31 mouse cellular contexts compared by ENCODE assay signal in the genomic region with DNA sequence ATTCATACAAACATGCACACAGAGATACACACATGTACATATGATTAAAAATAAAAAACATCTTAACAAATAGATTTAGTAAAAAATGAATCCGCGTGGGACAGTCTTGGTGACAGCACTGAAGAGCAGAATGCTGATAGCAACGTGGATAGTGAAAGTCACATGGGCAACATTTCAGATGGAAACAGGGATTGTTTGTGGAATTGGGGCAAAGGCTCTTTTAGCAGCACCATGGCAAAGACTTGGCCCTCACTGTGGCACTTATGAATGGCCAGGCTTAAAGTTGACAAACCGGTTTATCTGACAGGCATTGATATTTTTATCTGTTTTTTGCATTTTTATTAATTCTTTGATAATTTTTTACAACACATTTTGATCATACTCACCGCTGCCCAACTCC.
"Had no signal": no experiment of that assay in that cellular context is flagged by ENCODE, and none has a peak within 500 bp of the region (broad histone marks: within the 10 kb centered on the region; RNA-seq: fewer than 3 reads in every experiment).

No protein-coding gene starts in this region.

- H3K4me3 ChIP-seq: left cerebral cortex, adult 2 months; limb, embryonic 10.5 days; limb, embryonic 12.5 days; limb, embryonic 13.5 days; limb, embryonic 15.5 days; liver, embryonic 13.5 days; liver, embryonic 15.5 days; lung, embryonic 15.5 days; megakaryocyte, embryonic 14.5 days; midbrain, embryonic 10.5 days; midbrain, embryonic 12.5 days; midbrain, embryonic 13.5 days; midbrain, embryonic 15.5 days; myocyte had no signal

- H3K4me2 ChIP-seq: limb, embryonic 12.5 days; limb, embryonic 13.5 days; limb, embryonic 15.5 days; liver, embryonic 11.5 days; liver, embryonic 13.5 days; liver, embryonic 15.5 days; lung, embryonic 14.5 days; lung, embryonic 15.5 days; midbrain, embryonic 11.5 days; midbrain, embryonic 12.5 days; midbrain, embryonic 13.5 days; midbrain, embryonic 15.5 days had no signal

- ATAC-seq: liver, postnatal 0 days; lung, postnatal 0 days; midbrain, embryonic 13.5 days; midbrain, embryonic 15.5 days; midbrain, embryonic 16.5 days had no signal

- H3K9ac ChIP-seq: limb, embryonic 12.5 days; limb, embryonic 13.5 days; limb, embryonic 15.5 days; liver, embryonic 13.5 days; liver, embryonic 14.5 days; liver, embryonic 15.5 days; liver, postnatal 0 days; lung, embryonic 14.5 days; lung, embryonic 15.5 days; midbrain, embryonic 12.5 days; midbrain, embryonic 13.5 days; midbrain, embryonic 15.5 days had no signal

- DNase-seq: left cerebral cortex, postnatal 4 days; liver; liver, embryonic 13.5 days; liver, postnatal 0 days; lung, adult 18-20 months; lung, adult 2 months; lung, embryonic 14.5 days; lung, postnatal 10 days; lung, postnatal 14 days; lung, postnatal 36 days; lung, postnatal 4 days; midbrain, embryonic 14.5 days had no signal

- H3K9me3 ChIP-seq: limb, embryonic 10.5 days; limb, embryonic 12.5 days; limb, embryonic 13.5 days; limb, embryonic 15.5 days; liver, embryonic 13.5 days; liver, embryonic 15.5 days; lung, embryonic 15.5 days; megakaryocyte, embryonic 14.5 days; midbrain, embryonic 10.5 days; midbrain, embryonic 12.5 days; midbrain, embryonic 13.5 days; midbrain, embryonic 15.5 days had no signal

- H3K36me3 ChIP-seq: limb, embryonic 10.5 days; limb, embryonic 12.5 days; limb, embryonic 13.5 days; limb, embryonic 15.5 days; liver, embryonic 13.5 days; liver, embryonic 15.5 days; lung, embryonic 15.5 days; midbrain, embryonic 10.5 days; midbrain, embryonic 12.5 days; midbrain, embryonic 13.5 days; midbrain, embryonic 15.5 days had no signal

- H3K27me3 ChIP-seq: limb, embryonic 12.5 days; limb, embryonic 13.5 days; limb, embryonic 15.5 days; liver, embryonic 13.5 days; liver, embryonic 15.5 days; lung, embryonic 15.5 days; midbrain, embryonic 12.5 days; midbrain, embryonic 13.5 days; midbrain, embryonic 15.5 days had no signal

- H3K27ac ChIP-seq: left cerebral cortex, adult 2 months; limb, embryonic 10.5 days; limb, embryonic 12.5 days; limb, embryonic 13.5 days; limb, embryonic 15.5 days; liver, embryonic 13.5 days; liver, embryonic 14.5 days; liver, embryonic 15.5 days; lung, embryonic 15.5 days; macrophage; midbrain, embryonic 10.5 days; midbrain, embryonic 12.5 days; midbrain, embryonic 13.5 days; midbrain, embryonic 15.5 days had no signal
